Mouse (Mus musculus) midbrain, embryonic 10.5 days (tissue): ENCODE data around the gene Hoxd9. TPM values are rescaled to one million over a fixed set of nuclear protein-coding genes. Genes with fewer than 3 reads are reported as not detected.

ENCODE experiments used
- DNase-seq: peaks from one replicate; pipeline ENCODE4 v3.0.0-alpha.2; 2017; ENCODE audit warnings: low spot score
- H3K27ac ChIP-seq: fragments of 300-500 bp; sonication (generic); replicated peaks from 2 replicates; pipeline ENCODE4 v1.5.1; 2016; ENCODE audit warnings: mild to moderate bottlenecking
- H3K27me3 ChIP-seq: fragments of 300-500 bp; sonication (generic); 2 replicates; pipeline ENCODE4 v1.6.1; 2016; ENCODE audit warnings: low read depth, mild to moderate bottlenecking; ENCODE audit not compliant: poor library complexity, severe bottlenecking
- H3K36me3 ChIP-seq: fragments of 300-500 bp; sonication (generic); 2 replicates; pipeline ENCODE4 v1.6.1; 2016; ENCODE audit warnings: mild to moderate bottlenecking, moderate library complexity
- H3K4me1 ChIP-seq: fragments of 300-500 bp; sonication (generic); 2 replicates; pipeline ENCODE4 v1.6.1; 2016
- H3K4me3 ChIP-seq: fragments of 300-500 bp; sonication (generic); 2 replicates; pipeline ENCODE4 v1.5.1; 2016; ENCODE audit warnings: mild to moderate bottlenecking, moderate library complexity
- H3K9me3 ChIP-seq: fragments of 300-500 bp; sonication (generic); replicated peaks from 2 replicates; pipeline ENCODE4 v1.6.1; 2016; ENCODE audit warnings: mild to moderate bottlenecking
- WGBS: fragments of 180-500 bp; shearing (Covaris S2); methylation state at CpG from one replicate; pipeline ENCODE4 v1.1.7; 2016; 5-methylcytosine and 5-hydroxymethylcytosine counted together
- polyA plus RNA-seq: library from polyadenylated mRNA; unstranded; fragments of >200 nt; fragmentation: Nextera tagmentation; extraction: Ambion mirVana; gene quantifications from 2 replicates; pipeline ENCODE4 v1.2.1, GENCODE M21; 2016

Hoxd9 gene
- polyA plus RNA-seq, 1 experiment from 2014 or later, result not detected

- under 1% methylated on average over 40 of the region's 40 CpGs for WGBS
- no peaks in the 10 kb centered on the region for H3K36me3 ChIP-seq
- H3K9me3 ChIP-seq, result no peaks in the 10 kb centered on the region
- peaks cover 22% of the 10 kb centered on the region for H3K4me1 ChIP-seq
- peak; percentile 84 for DNase-seq
- peaks cover 100% of the 10 kb centered on the region for H3K27me3 ChIP-seq
- H3K27ac ChIP-seq, result no peak overlapping the region
- H3K4me3 ChIP-seq, result peak overlapping the region; percentile 38
These were observed 24.8 kb upstream of the Hoxd9 start for GRCm38 (mm10) chr2:74672481-74673362.

GRCm38 (mm10) chr2:74673835-74674425 lies 23.6 kb upstream of the Hoxd9 start:
- H3K4me1 ChIP-seq, result peaks cover 11% of the 10 kb centered on the region; the same call in 1 of the 2 replicates

GRCm38 (mm10) chr2:74674881-74675665 lies 22.5 kb upstream of the Hoxd9 start, which contains the start of gene Hoxd12:
TSS of gene Hoxd12 (plus strand) at chr2:74675013.
- Histone ChIP-seq H3K9me3 (no peaks in the 10 kb centered on the region), H3K27ac (no peak within 1 kb of the TSS), H3K36me3 (no peaks in the 10 kb centered on the region), H3K27me3 (peaks cover 100% of the 10 kb centered on the region), H3K4me1 (peaks cover 11% of the 10 kb centered on the region; the same call in 1 of the 2 replicates), H3K4me3 (no peak within 1 kb of the TSS)
- 2% methylated on average over 47 of the region's 47 CpGs for WGBS
- peak; percentile 54 for DNase-seq

More at GRCm38 (mm10) chr2:74673835-74674425, 23.6 kb upstream of the Hoxd9 start:
- H3K9me3 ChIP-seq, result no peaks in the 10 kb centered on the region
- H3K36me3 ChIP-seq, result no peaks in the 10 kb centered on the region
- no peak for DNase-seq
- 2% methylated on average over 24 of the region's 24 CpGs for WGBS
- peaks cover 100% of the 10 kb centered on the region for H3K27me3 ChIP-seq
- no peak overlapping the region for H3K4me3 ChIP-seq
- H3K27ac ChIP-seq, result no peak overlapping the region

GRCm38 (mm10) chr2:74675666-74676282 lies 21.8 kb upstream of the Hoxd9 start:
- peaks cover 100% of the 10 kb centered on the region for H3K27me3 ChIP-seq
- WGBS, result 4% methylated on average over 24 of the region's 24 CpGs

GRCm38 (mm10) chr2:74676376-74677052 lies 21.0 kb upstream of the Hoxd9 start:
- Histone ChIP-seq H3K27me3 (peaks cover 100% of the 10 kb centered on the region), H3K27ac (no peak overlapping the region), H3K4me1 (peaks cover 11% of the 10 kb centered on the region; the same call in 1 of the 2 replicates), H3K36me3 (no peaks in the 10 kb centered on the region), H3K4me3 (no peak overlapping the region), H3K9me3 (no peaks in the 10 kb centered on the region)
- 1% methylated on average over 9 of the region's 9 CpGs for WGBS
- DNase-seq, result peak; percentile 35

More at GRCm38 (mm10) chr2:74675666-74676282, 21.8 kb upstream of the Hoxd9 start:
- Histone ChIP-seq H3K4me1 (peaks cover 11% of the 10 kb centered on the region; the same call in 1 of the 2 replicates), H3K9me3 (no peaks in the 10 kb centered on the region), H3K27ac (no peak overlapping the region), H3K4me3 (no peak overlapping the region), H3K36me3 (no peaks in the 10 kb centered on the region)
- DNase-seq, result peak; percentile 46

- Histone ChIP-seq H3K9me3 (no peaks in the 10 kb centered on the region), H3K36me3 (no peaks in the 10 kb centered on the region), H3K27ac (no peak overlapping the region), H3K4me3 (no peak overlapping the region), H3K4me1 (peaks cover 16% of the 10 kb centered on the region), H3K27me3 (peaks cover 100% of the 10 kb centered on the region)
- peak; percentile 21 for DNase-seq
- WGBS, result 9% methylated on average over 2 of the region's 2 CpGs
These were observed 20.4 kb upstream of the Hoxd9 start for GRCm38 (mm10) chr2:74677106-74677505.

GRCm38 (mm10) chr2:74678891-74679595 lies 18.5 kb upstream of the Hoxd9 start, which contains the start of gene Hoxd11:
TSS of gene Hoxd11 (plus strand) at chr2:74679557.
- peaks cover 15% of the 10 kb centered on the region for H3K4me1 ChIP-seq
- DNase-seq, result peak; percentile 50

GRCm38 (mm10) chr2:74679596-74679971 lies 17.9 kb upstream of the Hoxd9 start:
- Histone ChIP-seq H3K27ac (no peak overlapping the region), H3K4me3 (no peak overlapping the region), H3K36me3 (no peaks in the 10 kb centered on the region), H3K4me1 (peaks cover 14% of the 10 kb centered on the region), H3K9me3 (no peaks in the 10 kb centered on the region), H3K27me3 (peaks cover 100% of the 10 kb centered on the region)
- DNase-seq, result peak; percentile 56
- WGBS, result 1% methylated on average over 26 of the region's 26 CpGs

More at GRCm38 (mm10) chr2:74678891-74679595, 18.5 kb upstream of the Hoxd9 start, which contains the start of gene Hoxd11:
- H3K27me3 ChIP-seq, result peaks cover 100% of the 10 kb centered on the region
- no peaks in the 10 kb centered on the region for H3K36me3 ChIP-seq
- H3K27ac ChIP-seq, result no peak within 1 kb of the TSS
- no peaks in the 10 kb centered on the region for H3K9me3 ChIP-seq
- no peak within 1 kb of the TSS for H3K4me3 ChIP-seq
- WGBS, result 2% methylated on average over 15 of the region's 15 CpGs

- no peaks in the 10 kb centered on the region for H3K9me3 ChIP-seq
- WGBS, result under 1% methylated on average over 23 of the region's 23 CpGs
- no peak for DNase-seq
These were observed 17.5 kb upstream of the Hoxd9 start for GRCm38 (mm10) chr2:74679980-74680379.

GRCm38 (mm10) chr2:74680561-74681398 lies 16.7 kb upstream of the Hoxd9 start:
- DNase-seq, result peak; percentile 39
- WGBS, result under 1% methylated on average over 21 of the region's 21 CpGs
- Histone ChIP-seq H3K27me3 (peaks cover 100% of the 10 kb centered on the region), H3K4me3 (no peak overlapping the region), H3K36me3 (no peaks in the 10 kb centered on the region), H3K27ac (no peak overlapping the region), H3K9me3 (no peaks in the 10 kb centered on the region), H3K4me1 (peaks cover 14% of the 10 kb centered on the region)

More at GRCm38 (mm10) chr2:74679980-74680379, 17.5 kb upstream of the Hoxd9 start:
- Histone ChIP-seq H3K27ac (no peak overlapping the region), H3K4me1 (peaks cover 14% of the 10 kb centered on the region), H3K4me3 (no peak overlapping the region), H3K27me3 (peaks cover 100% of the 10 kb centered on the region), H3K36me3 (no peaks in the 10 kb centered on the region)
